Mouse (Mus musculus) limb, embryonic 14.5 days (tissue): ENCODE results near the gene Elmod3. TPM values are rescaled to one million over a fixed set of nuclear protein-coding genes. Genes with fewer than 3 reads are reported as not detected.
A peak's percentile ranks its signal among the peaks of the same experiment; 100 is the strongest.
"Not testable (repeated sequence)": the region's sequence is repeated elsewhere in the genome, so short reads cannot be mapped to it uniquely, and the experiment has no call there.

Experiments used
- ATAC-seq: fragments of 200-750 bp; cut with Nextera tagmentation; 2 replicates; pipeline ENCODE4 v1.8.0; 2017; ENCODE audit warnings: low read depth, moderate number of reproducible peaks, moderate TSS enrichment; ENCODE audit not compliant: low FRiP score
- DNase-seq: peaks from one replicate; pipeline ENCODE4 v3.0.0-alpha.2; 2015; ENCODE audit warnings: low spot score
- H3K27ac ChIP-seq: fragments of 300-500 bp; sonication (generic); replicated peaks from 2 replicates; pipeline ENCODE4 v1.5.1; 2014; ENCODE audit warnings: low read depth, mild to moderate bottlenecking, low read length, moderate library complexity, mixed read lengths
- H3K27me3 ChIP-seq: fragments of 300-500 bp; sonication (generic); 2 replicates; pipeline ENCODE4 v1.6.1; 2014; ENCODE audit warnings: low read length, mixed read lengths; ENCODE audit not compliant: control insufficient read depth, insufficient read depth
- H3K36me3 ChIP-seq: fragments of 300-500 bp; sonication (generic); 2 replicates; pipeline ENCODE4 v1.6.1; 2014; ENCODE audit warnings: mild to moderate bottlenecking, low read length, moderate library complexity, mixed read lengths; ENCODE audit not compliant: control insufficient read depth, insufficient read depth
- H3K4me1 ChIP-seq: fragments of 300-500 bp; sonication (generic); 2 replicates; pipeline ENCODE4 v1.6.1; 2014; ENCODE audit warnings: antibody characterized with exemption, low read length, mixed read lengths; ENCODE audit not compliant: control insufficient read depth, insufficient read depth
- H3K4me2 ChIP-seq: fragments of 300-500 bp; sonication (generic); replicated peaks from 2 replicates; pipeline ENCODE4 v1.6.1; 2014; ENCODE audit warnings: low read depth, mild to moderate bottlenecking, low read length, moderate library complexity; ENCODE audit not compliant: severe bottlenecking
- H3K4me3 ChIP-seq: fragments of 300-500 bp; sonication (generic); replicated peaks from 2 replicates; pipeline ENCODE4 v1.5.1; 2014; ENCODE audit warnings: low read length
- H3K9ac ChIP-seq: fragments of 300-500 bp; sonication (generic); 2 replicates; pipeline ENCODE4 v1.6.1; 2014; ENCODE audit warnings: mild to moderate bottlenecking, low read depth, low read length, moderate library complexity; ENCODE audit not compliant: severe bottlenecking
- H3K9me3 ChIP-seq: fragments of 300-500 bp; sonication (generic); 2 replicates; pipeline ENCODE4 v1.6.1; 2016; ENCODE audit warnings: low read length; ENCODE audit not compliant: control insufficient read depth
- POLR2A ChIP-seq: fragments of 200-500 bp; IDR thresholded peaks from 2 replicates; pipeline ENCODE4 v1.8.0; 2012; ENCODE audit warnings: inconsistent platforms, mild to moderate bottlenecking, moderate library complexity, borderline replicate concordance; ENCODE audit not compliant: insufficient read depth, insufficient read length; ENCODE audit errors: extremely low read depth
- WGBS: fragments of 180-500 bp; shearing (Covaris S2); extraction: QIAGEN DNeasy Blood & Tissue Kit; methylation state at CpG from one replicate; pipeline ENCODE4 v1.1.7; 2014; 5-methylcytosine and 5-hydroxymethylcytosine counted together
- polyA plus RNA-seq, 2 experiments: library from polyadenylated mRNA; depleted of rRNA in 1 of 2; stranded (reverse) in 1 of 2; unstranded in 1 of 2; fragments of >200 nt; fragmentation: Nextera tagmentation in 1 of 2; extraction: Ambion mirVana in 1 of 2; gene quantifications; 2 replicates each; pipeline versions ENCODE4 v1.2.1 to v1.2.3; 2012 to 2014

The Elmod3 gene
- polyA plus RNA-seq, 2 experiments = 13.7 to 19.4 TPM

DNA sequence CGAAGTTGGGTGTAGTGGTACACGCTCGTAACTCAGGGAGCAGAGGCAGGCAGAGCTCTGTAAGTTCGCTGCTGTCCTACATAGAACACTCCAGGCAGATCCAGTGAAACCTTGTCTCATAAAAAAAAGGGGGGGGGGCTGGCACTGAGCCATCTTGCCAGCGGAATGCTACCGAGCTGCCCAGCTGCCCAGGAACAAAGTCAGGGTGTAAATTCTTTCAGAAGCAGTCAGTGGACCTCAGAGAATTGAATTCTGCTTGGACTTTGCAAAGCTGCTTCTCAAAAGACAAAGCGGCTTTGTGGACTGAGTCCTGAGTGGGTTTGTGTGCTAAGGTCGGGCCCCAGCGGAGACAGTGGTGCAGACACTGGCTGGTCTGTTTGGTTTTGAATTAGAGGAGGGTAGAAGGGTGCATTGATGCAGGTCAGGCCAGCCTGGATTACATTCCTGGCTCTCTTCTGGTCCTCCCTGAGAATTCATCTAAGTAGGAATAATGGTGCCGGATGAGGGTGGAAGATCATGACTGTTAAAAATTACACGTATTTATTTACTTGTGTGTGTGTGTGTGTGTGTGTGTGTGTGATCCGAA lies 54.9 kb downstream of the Elmod3 start:
- WGBS = 69% methylated on average over 12 of the region's 12 CpGs
- Histone ChIP-seq H3K27me3 (no peaks in the 10 kb centered on the region), H3K27ac (0 out of 2 replicates have a peak overlapping the region, but pooled peaks have one; percentile 34), H3K4me1 (peaks cover 8% of the 10 kb centered on the region), H3K9ac (no peak overlapping the region), H3K9me3 (no peaks in the 10 kb centered on the region), H3K4me3 (no peak overlapping the region), H3K36me3 (no peaks in the 10 kb centered on the region), H3K4me2 (no peak overlapping the region)
- no peak for TF ChIP-seq POLR2A
- DNase-seq = no peak
- no peak for ATAC-seq

DNA sequence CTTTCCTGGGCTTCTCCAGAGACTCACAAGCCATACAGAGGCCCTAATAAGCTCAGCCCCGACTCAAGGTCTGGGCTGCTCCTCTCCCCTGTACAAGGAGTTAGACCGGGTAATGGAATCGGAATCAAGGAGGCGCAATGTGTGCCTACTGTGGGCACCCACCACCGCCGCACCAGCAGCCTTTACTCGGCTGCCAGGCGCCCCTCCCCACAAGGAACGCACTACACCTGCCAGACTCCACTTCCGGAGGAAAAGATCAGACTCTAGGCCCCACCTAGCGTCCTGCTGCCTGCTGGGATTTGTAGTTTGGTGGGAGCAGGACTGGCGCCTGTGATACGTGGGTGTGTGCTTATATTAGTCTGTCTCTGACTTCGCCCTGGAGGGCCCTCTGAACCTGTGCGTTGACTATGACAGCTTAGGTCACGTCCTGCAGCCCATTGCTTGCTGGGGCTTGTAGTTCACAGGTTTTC lies 59.6 kb downstream of the Elmod3 start:
- Histone ChIP-seq H3K4me2 (peak overlapping the region; percentile 91), H3K4me3 (peak overlapping the region; percentile 46), H3K27me3 (no peaks in the 10 kb centered on the region), H3K27ac (no peak overlapping the region), H3K36me3 (no peaks in the 10 kb centered on the region), H3K4me1 (peaks cover 15% of the 10 kb centered on the region), H3K9me3 (no peaks in the 10 kb centered on the region), H3K9ac (peak overlapping the region; percentile 55)
- 0 out of 2 replicates have a peak, but pooled peaks have one; percentile 27 for TF ChIP-seq POLR2A
- peak; percentile 81 for ATAC-seq
- peak; percentile 88 for DNase-seq
- WGBS = 4% methylated on average over 16 of the region's 16 CpGs

GRCm38 (mm10) chr6:72537998-72538500 lies 60.2 kb downstream of the Elmod3 start:
- Histone ChIP-seq H3K9me3 (no peaks in the 10 kb centered on the region), H3K27ac (no peak overlapping the region), H3K4me1 (peaks cover 16% of the 10 kb centered on the region), H3K9ac (peak overlapping the region; percentile 55), H3K4me3 (peak overlapping the region; percentile 46), H3K36me3 (no peaks in the 10 kb centered on the region), H3K4me2 (peak overlapping the region; percentile 91), H3K27me3 (no peaks in the 10 kb centered on the region)
- DNase-seq (no peak), ATAC-seq (no peak)
- 44% methylated on average over 10 of the region's 10 CpGs for WGBS
- TF ChIP-seq POLR2A = no peak

DNA sequence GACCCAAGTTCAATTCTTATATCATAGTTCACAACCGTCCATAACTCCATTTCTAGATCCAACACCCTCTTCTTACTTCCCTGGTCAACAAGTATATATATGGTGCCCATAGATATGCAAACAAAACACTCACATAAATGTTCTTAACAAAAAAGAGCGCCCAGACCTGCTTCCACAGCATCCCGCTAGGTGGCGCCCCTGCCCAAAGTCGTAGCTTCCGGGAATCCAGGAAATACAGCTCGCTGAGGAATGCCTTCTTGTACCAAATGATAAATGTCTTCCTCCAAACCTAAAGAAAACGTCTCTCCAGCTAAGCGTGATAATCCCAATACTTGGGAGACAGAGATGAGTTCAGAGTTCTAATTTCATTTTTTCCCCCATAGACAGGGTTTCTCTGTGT lies 63.0 kb downstream of the Elmod3 start:
- H3K9me3 ChIP-seq = no peaks in the 10 kb centered on the region
- no peaks in the 10 kb centered on the region for H3K27me3 ChIP-seq
- no peak for ATAC-seq
- no peak overlapping the region for H3K27ac ChIP-seq
- TF ChIP-seq POLR2A = no peak
- H3K36me3 ChIP-seq = no peaks in the 10 kb centered on the region
- H3K4me3 ChIP-seq = no peak overlapping the region
- peaks cover 20% of the 10 kb centered on the region for H3K4me1 ChIP-seq
- peak overlapping the region; percentile 34; the same call in 1 of the 2 replicates for H3K4me2 ChIP-seq
- DNase-seq = peak; percentile 80
- 0 out of 2 replicates have a peak overlapping the region, but pooled peaks have one; percentile 14 for H3K9ac ChIP-seq
- 3% methylated on average over 9 of the region's 9 CpGs for WGBS

GRCm38 (mm10) chr6:72534035-72534809 lies 64.0 kb downstream of the Elmod3 start:
- Histone ChIP-seq H3K27ac (0 out of 2 replicates have a peak overlapping the region, but pooled peaks have one; percentile 33), H3K36me3 (no peaks in the 10 kb centered on the region), H3K4me1 (peaks cover 20% of the 10 kb centered on the region), H3K4me3 (no peak overlapping the region), H3K27me3 (no peaks in the 10 kb centered on the region), H3K9me3 (no peaks in the 10 kb centered on the region), H3K4me2 (no peak overlapping the region), H3K9ac (no peak overlapping the region)
- DNase-seq (peak; percentile 92), ATAC-seq (peak; percentile 71)
- WGBS = 15% methylated on average over 9 of the region's 9 CpGs
- TF ChIP-seq POLR2A = no peak

DNA sequence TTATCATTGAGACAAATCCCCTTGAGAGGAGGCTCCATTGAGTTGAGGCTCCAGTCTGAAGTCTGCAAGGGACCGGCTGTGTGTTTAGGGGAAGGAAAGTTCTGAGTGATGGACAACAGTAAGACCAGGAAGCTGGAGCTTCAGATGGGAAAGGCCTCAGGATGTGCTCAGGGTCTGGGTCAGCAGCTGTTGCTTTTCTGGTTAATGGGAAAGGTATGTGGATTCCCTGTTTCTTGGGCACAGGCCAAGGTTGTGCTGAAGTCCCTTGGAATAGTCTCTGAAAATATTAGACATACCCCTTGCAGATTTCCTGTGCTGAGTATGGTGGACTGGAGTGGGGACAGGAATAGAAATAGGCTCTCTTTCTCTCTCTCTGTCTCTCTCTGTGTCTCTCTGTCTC lies 64.7 kb downstream of the Elmod3 start:
- H3K27ac ChIP-seq = not testable (repeated sequence)

More for the DNA sequence above, 64.7 kb downstream of the Elmod3 start:
- DNase-seq = peak; percentile 37
- WGBS = 27% methylated on average over 1 of the region's 1 CpGs
- not testable (repeated sequence) for H3K9ac ChIP-seq, H3K27me3 ChIP-seq, H3K9me3 ChIP-seq, H3K36me3 ChIP-seq, H3K4me3 ChIP-seq, H3K4me2 ChIP-seq
- peaks cover 20% of the 10 kb centered on the region for H3K4me1 ChIP-seq
- ATAC-seq = peak; percentile 65
